Mouse (Mus musculus): Measurements from ENCODE around the gene Rasgrp4.

DNA sequence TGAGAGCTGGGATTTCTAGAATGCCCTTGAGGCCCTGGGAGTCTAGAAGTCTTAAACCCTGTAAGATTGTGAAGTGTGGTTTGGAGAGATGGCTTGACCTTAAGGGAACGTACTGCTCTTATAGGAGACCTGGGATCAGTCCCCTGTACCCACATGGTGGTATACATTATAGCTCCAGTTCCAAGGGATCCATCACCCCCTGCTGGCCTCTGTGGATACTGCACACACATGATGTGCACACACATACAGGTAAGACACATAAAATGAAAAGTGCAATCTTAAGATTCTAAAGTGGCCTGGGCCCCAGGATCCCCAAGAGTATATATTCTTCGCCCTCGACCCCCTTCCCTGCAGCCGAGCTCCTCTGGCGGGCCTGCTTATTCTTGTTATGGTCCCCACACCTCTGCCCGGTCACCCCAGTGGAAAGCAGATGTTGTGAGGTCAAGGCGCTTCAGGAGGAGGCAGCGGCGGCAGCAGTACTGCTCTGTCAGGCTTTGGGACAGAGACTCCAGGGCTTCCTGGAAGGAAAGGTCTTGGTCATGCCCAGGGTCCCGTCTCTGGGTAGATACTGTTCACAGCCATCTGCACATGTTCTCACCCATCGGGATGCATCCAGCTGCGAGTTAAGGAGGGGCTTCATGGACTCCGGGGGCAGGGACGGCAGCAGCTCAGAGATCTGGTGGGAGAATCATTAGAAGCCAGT, 19.5 kb downstream of the Rasgrp4 start:
- no peak for TF ChIP-seq GATA1 (IDR thresholded peaks at IDR 0.05; ENCODE audit: low read depth, low read length)
- TF ChIP-seq POLR2A (IDR thresholded peaks at IDR 0.05; ENCODE audit: control insufficient read depth in 1 of 2, insufficient read depth in 1 of 2, low read depth in 1 of 2, low read length in 2 of 2, poor library complexity in 1 of 2), result no peak
- TF ChIP-seq CTCF (IDR thresholded peaks at IDR 0.05 in 2 of 3, conservative IDR thresholded peaks at IDR 0.05 in 1 of 3; ENCODE audit: control insufficient read depth in 1 of 3, insufficient read depth in 1 of 3, low read depth in 2 of 3, low read length in 3 of 3, poor library complexity in 1 of 3, severe bottlenecking in 1 of 3), result peak; percentile 26 to 43 (median 41); a peak in 4 of 6 replicates
